Mouse (Mus musculus) lung, postnatal 0 days (tissue): ENCODE results near the gene Micu1.

Experiments
- CTCF ChIP-seq: IDR thresholded peaks from 2 replicates; pipeline ENCODE4 v1.5.1; 2016; ENCODE audit warnings: antibody characterized with exemption, mild to moderate bottlenecking
- EP300 ChIP-seq: IDR thresholded peaks from 2 replicates; pipeline ENCODE4 v1.6.1; 2016; ENCODE audit warnings: antibody characterized with exemption, mild to moderate bottlenecking, control low read depth

DNA sequence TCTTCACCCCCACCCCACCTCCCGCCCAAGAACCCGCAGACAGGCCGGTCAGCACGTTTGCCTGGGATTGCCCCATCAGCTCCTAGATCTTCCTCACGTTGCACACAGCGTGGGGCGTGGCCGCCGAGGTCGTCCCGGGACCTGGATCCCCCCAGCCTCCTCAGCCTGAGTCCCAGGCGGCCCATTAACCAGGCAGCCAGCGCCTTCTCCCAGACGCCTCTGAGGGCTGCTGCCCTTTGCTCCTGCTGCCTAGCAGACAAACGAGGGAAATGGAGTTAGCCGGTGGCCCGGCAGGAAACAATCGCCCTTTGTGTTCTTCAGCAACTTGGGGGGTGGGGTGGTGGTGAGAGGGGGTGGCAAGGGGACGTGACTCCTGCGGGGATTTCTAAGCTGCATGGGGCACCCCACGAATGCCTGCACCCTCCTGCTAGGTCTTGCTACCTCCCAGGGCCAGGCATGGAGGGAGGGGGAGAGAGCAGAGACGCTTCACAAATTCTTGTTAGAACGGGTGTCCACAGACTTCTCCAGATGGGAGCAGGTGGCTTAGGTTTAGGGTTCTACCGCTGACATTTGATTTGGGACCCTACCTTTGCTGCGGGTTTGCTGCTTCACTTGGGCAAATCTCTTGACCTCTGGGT is 209.4 kb downstream of the Micu1 start:
- TF ChIP-seq EP300: no peak
- TF ChIP-seq CTCF: no peak
